Mouse (Mus musculus): ENCODE results near the gene Adamtsl3.

Gene Adamtsl3

GRCm38 (mm10) chr7:82648353-82649080 is 313.0 kb downstream of the Adamtsl3 start, which contains the start of the genes Saxo2 and Efl1:
Gene Saxo2 (minus strand): TSS chr7:82648528.
Gene Efl1 (plus strand): TSS chr7:82648614.
- peak; percentile 98 for DNase-seq (ENCODE audit: low read depth)

GRCm38 (mm10) chr7:82649081-82649445 is 313.6 kb downstream of the Adamtsl3 start:
- DNase-seq (ENCODE audit: low read depth): peak; percentile 75
